Mouse (Mus musculus) heart, embryonic 11.5 days (tissue): Measurements from ENCODE around the gene Slc6a16. TPM values are rescaled to one million over a fixed set of nuclear protein-coding genes. Genes with fewer than 3 reads are reported as not detected.
"Not testable (repeated sequence)": the region's sequence is repeated elsewhere in the genome, so short reads cannot be mapped to it uniquely, and the experiment has no call there.

Source experiments
- ATAC-seq: fragments of 200-750 bp; cut with Nextera tagmentation; replicated peaks from 2 replicates; pipeline ENCODE4 v1.8.0; 2017; ENCODE audit warnings: moderate library complexity; ENCODE audit not compliant: insufficient number of reproducible peaks, low FRiP score, low TSS enrichment
- H3K27ac ChIP-seq: fragments of 300-500 bp; sonication (generic); 2 replicates; pipeline ENCODE4 v1.5.1; 2014; ENCODE audit warnings: mild to moderate bottlenecking, low read depth, low read length
- H3K27me3 ChIP-seq: fragments of 300-500 bp; sonication (generic); 2 replicates; pipeline ENCODE4 v1.6.1; 2014; ENCODE audit warnings: mild to moderate bottlenecking, low read length, mixed read lengths; ENCODE audit not compliant: control insufficient read depth, insufficient read depth
- H3K36me3 ChIP-seq: fragments of 300-500 bp; sonication (generic); 2 replicates; pipeline ENCODE4 v1.6.1; 2014; ENCODE audit warnings: mild to moderate bottlenecking, low read length, moderate library complexity, mixed read lengths; ENCODE audit not compliant: control insufficient read depth, insufficient read depth
- H3K4me1 ChIP-seq: fragments of 300-500 bp; sonication (generic); 2 replicates; pipeline ENCODE4 v1.6.1; 2014; ENCODE audit warnings: low read length; ENCODE audit not compliant: control insufficient read depth, insufficient read depth
- H3K4me2 ChIP-seq: fragments of 300-500 bp; sonication (generic); 2 replicates; pipeline ENCODE4 v1.6.1; 2014; ENCODE audit warnings: mild to moderate bottlenecking, moderate library complexity
- H3K4me3 ChIP-seq: fragments of 300-500 bp; sonication (generic); 2 replicates; pipeline ENCODE4 v1.5.1; 2014; ENCODE audit warnings: low read depth, low read length
- H3K9ac ChIP-seq: fragments of 300-500 bp; sonication (generic); 2 replicates; pipeline ENCODE4 v1.6.1; 2014; ENCODE audit warnings: mild to moderate bottlenecking, low read depth, low read length, moderate library complexity
- H3K9me3 ChIP-seq: fragments of 300-500 bp; sonication (generic); replicated peaks from 2 replicates; pipeline ENCODE4 v1.6.1; 2016; ENCODE audit warnings: low read length; ENCODE audit not compliant: control insufficient read depth
- WGBS: fragments of 180-500 bp; shearing (Covaris S2); extraction: QIAGEN DNeasy Blood & Tissue Kit; methylation state at CpG from one replicate; pipeline ENCODE4 v1.1.7; 2014; ENCODE audit not compliant: insufficient replicate concordance; 5-methylcytosine and 5-hydroxymethylcytosine counted together
- polyA plus RNA-seq: library from polyadenylated mRNA; unstranded; fragments of >200 nt; fragmentation: Nextera tagmentation; extraction: Ambion mirVana; gene quantifications from 2 replicates; pipeline ENCODE4 v1.2.1, GENCODE M21; 2014

The Slc6a16 gene
- polyA plus RNA-seq, 1 experiment from 2014 or later: 0.47 TPM

DNA sequence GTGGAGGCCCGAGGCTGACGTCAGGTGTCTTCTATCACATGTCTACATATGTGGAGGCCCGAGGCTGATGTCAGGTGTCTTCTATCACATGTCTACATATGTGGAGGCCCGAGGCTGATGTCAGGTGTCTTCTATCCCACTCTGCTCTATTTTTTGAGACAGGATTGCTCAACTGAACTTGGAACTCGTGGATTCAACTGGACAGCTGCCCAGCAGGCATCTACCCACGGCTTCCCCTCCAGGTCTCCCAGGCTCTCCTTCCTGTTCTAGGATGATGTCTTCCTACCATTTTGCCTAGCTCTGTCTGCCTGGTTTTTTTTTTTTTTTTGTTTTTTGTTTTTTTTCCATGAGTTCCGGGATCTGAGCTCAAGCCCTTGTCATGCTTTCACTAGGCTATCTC is 14.9 kb downstream of the Slc6a16 start:
- not testable (repeated sequence) for H3K27ac ChIP-seq, H3K36me3 ChIP-seq, H3K27me3 ChIP-seq, H3K4me1 ChIP-seq, ATAC-seq, H3K4me2 ChIP-seq, H3K9ac ChIP-seq, H3K4me3 ChIP-seq, H3K9me3 ChIP-seq
- 74% methylated on average over 5 of the region's 7 CpGs for WGBS

DNA sequence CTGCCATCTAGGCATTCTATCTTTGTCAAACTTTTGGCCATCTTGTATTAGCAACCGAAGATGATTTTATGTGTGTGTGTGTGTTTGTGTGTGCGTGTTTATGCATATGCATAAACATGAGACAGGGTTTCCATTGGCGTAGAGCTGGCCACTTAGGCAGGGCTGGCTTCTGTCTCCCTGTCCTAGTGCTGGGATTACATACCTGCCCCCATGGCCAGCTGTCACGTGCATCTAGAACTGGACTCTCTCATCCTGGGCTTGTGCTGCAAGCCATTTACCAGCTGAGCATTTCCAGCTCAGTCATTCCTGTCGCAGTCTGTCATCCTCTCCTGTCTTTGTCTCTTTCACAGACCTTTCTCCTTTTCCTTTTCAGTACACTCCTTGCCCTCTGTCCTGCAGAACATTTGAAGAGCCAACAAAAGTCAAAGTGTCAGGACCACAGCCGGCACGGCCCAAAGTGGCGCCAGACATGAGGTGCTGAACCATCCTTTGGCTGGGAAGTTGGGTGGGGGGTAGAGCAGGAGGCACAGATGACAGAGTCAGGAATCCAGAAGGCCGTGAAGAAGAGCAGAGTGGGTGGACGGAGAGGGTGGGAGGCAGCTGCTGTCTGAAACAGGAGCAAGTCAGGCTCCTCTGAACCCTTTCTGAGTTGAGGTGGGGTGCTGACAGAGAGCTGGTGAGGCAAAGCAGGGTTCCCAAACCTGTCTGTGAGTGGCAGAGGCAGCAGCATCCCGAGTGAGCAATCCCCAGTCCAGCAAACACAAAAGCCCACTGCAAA is 16.4 kb downstream of the Slc6a16 start:
- Histone ChIP-seq H3K4me3 (no peak overlapping the region), H3K9me3 (no peaks in the 10 kb centered on the region), H3K9ac (no peak overlapping the region; the same call in 1 of the 2 replicates), H3K4me1 (peaks cover 9% of the 10 kb centered on the region; the same call in 1 of the 2 replicates), H3K27ac (no peak overlapping the region), H3K36me3 (no peaks in the 10 kb centered on the region), H3K27me3 (peaks cover 3% of the 10 kb centered on the region), H3K4me2 (no peak overlapping the region)
- ATAC-seq: no peak
- WGBS: 45% methylated on average over 11 of the region's 11 CpGs

DNA sequence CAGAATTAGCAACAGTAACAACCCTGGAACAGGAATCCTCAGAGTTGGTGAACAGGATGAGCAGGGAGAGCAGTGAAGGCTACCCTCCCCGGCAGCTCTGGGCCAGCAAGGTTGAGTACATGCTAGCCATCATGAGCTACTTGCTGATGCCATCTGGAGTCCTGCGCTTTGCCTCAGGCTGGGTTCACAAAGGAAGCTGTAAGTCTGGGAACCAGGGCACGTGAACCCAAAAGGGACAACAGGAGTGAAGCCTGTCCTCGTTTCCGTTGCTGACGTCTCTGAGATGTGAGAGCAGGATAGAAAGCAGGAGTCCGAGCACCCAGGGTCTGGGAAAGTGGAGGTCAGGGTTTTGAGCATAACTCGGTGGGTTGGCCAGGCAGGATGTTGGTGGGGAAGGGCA is 18.4 kb downstream of the Slc6a16 start:
- H3K4me2 ChIP-seq: no peak overlapping the region
- WGBS: 77% methylated on average over 8 of the region's 8 CpGs
- no peak overlapping the region for H3K9ac ChIP-seq
- H3K27me3 ChIP-seq: peaks cover 3% of the 10 kb centered on the region
- no peak overlapping the region for H3K27ac ChIP-seq
- no peak for ATAC-seq
- H3K9me3 ChIP-seq: no peaks in the 10 kb centered on the region
- H3K4me3 ChIP-seq: no peak overlapping the region
- H3K36me3 ChIP-seq: no peaks in the 10 kb centered on the region
- peaks cover 16% of the 10 kb centered on the region; the same call in 1 of the 2 replicates for H3K4me1 ChIP-seq

DNA sequence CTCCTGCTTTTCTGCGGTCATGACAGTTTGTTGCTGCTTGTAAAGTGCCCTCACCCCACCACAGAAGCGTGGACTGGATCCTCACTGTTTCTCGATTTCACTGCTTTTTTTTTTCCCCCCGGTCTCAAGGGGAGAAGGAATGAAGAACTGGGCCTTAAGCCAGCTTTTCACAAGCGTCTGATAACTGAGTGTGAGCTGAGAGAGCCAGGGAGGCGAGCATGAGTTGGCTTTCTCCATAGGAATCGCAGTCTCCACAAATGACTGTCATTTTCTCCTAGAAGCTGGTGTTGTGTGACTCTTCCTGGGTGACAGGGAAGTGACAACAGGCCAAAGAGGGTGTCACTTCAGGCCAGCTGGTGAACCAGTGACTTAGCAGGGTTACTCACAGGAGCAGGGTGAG is 21.4 kb downstream of the Slc6a16 start:
- WGBS: 28% methylated on average over 7 of the region's 7 CpGs

DNA sequence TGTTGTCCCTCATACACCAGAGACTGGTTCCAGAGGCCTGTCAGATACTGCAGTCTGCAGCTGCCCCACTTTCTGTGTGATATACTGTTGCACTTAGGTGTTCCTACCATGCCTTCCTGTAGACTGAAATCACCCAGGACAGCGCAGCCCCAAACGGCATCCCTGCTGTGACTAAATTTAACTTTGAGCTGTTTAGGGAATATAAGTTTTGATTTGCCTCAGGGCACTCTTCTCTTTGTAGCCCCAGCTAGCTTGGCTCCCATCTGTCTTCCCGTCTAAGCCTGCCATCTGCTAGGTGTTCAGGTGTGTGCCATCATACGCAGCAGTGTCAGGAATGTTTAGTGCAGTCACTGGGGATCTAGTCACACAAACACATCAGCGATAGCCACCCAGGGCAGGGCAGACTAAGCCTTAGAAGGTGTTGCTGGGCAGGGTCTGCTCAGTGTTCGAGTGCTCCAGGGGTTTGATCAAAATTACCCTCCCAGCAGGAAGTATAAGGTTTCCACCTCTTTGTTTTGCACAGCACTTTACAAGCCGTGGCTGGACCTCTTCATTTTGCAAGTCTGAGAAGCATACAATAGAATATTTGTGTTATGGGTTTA is 22.2 kb downstream of the Slc6a16 start:
- Histone ChIP-seq H3K4me2 (no peak overlapping the region), H3K27me3 (peaks cover 9% of the 10 kb centered on the region), H3K36me3 (no peaks in the 10 kb centered on the region), H3K4me1 (peaks cover 16% of the 10 kb centered on the region; the same call in 1 of the 2 replicates), H3K9ac (no peak overlapping the region), H3K9me3 (no peaks in the 10 kb centered on the region), H3K4me3 (no peak overlapping the region), H3K27ac (peak overlapping the region; percentile 64; the same call in 1 of the 2 replicates)
- 59% methylated on average over 7 of the region's 7 CpGs for WGBS
- no peak for ATAC-seq

More for the DNA sequence above, 21.4 kb downstream of the Slc6a16 start:
- Histone ChIP-seq H3K27me3 (peaks cover 3% of the 10 kb centered on the region), H3K36me3 (no peaks in the 10 kb centered on the region), H3K27ac (peak overlapping the region; percentile 64), H3K9me3 (no peaks in the 10 kb centered on the region), H3K9ac (no peak overlapping the region), H3K4me2 (0 out of 2 replicates have a peak overlapping the region, but pooled peaks have one; percentile 6), H3K4me3 (no peak overlapping the region), H3K4me1 (peaks cover 16% of the 10 kb centered on the region; the same call in 1 of the 2 replicates)
- ATAC-seq: no peak

DNA sequence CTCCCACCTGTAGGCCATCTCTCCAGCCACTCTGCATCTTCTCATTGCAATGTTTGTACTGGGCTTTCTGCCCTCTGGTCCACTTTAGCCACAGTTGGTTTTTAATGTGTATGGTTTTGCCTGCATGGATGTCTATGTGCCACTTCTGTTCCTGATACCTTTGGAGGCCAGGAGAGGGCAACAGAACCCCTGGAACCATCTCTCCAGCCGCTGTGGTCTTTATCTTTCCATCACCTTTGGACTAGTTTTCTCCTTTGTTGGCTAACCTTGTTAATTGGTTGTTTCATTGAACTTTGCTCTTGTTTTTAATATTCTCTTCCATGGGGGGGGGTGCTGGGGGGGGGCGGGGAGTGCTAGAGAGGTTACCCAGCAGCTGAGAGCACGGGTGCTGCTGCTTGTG is 23.5 kb downstream of the Slc6a16 start:
- no peak overlapping the region for H3K4me2 ChIP-seq
- peaks cover 16% of the 10 kb centered on the region; the same call in 1 of the 2 replicates for H3K4me1 ChIP-seq
- no peaks in the 10 kb centered on the region for H3K36me3 ChIP-seq
- no peak overlapping the region for H3K4me3 ChIP-seq
- 58% methylated on average over 3 of the region's 3 CpGs for WGBS
- H3K9me3 ChIP-seq: no peaks in the 10 kb centered on the region
- H3K9ac ChIP-seq: no peak overlapping the region
- ATAC-seq: no peak
- H3K27me3 ChIP-seq: peaks cover 15% of the 10 kb centered on the region
- H3K27ac ChIP-seq: no peak overlapping the region

DNA sequence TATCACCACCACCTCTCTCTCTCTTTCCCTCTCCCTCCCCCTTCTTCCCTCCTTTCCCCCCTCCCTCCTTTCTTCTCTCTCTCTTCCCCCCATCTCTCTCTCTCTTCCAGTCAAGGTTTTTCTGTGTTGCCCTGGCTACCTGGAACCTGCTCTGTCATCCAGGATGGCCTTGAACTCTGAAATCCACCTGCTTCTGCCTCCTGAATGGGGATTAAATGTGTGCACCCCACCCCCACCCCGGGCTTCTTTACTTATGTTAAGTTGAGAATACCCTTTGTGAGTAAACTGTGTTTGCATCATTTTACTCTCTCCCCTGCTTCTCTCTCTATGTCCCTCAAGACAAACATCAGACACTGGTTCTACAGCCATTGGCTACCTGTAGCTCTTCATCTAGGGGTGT is 24.6 kb downstream of the Slc6a16 start:
- H3K4me2 ChIP-seq: no peak overlapping the region
- peaks cover 16% of the 10 kb centered on the region; the same call in 1 of the 2 replicates for H3K4me1 ChIP-seq
- no peak overlapping the region for H3K4me3 ChIP-seq
- WGBS: 71% methylated on average over 1 of the region's 1 CpGs
- no peak overlapping the region for H3K27ac ChIP-seq
- H3K36me3 ChIP-seq: no peaks in the 10 kb centered on the region
- no peak overlapping the region for H3K9ac ChIP-seq
- ATAC-seq: no peak
- H3K27me3 ChIP-seq: peaks cover 11% of the 10 kb centered on the region; the same call in 1 of the 2 replicates
- H3K9me3 ChIP-seq: no peaks in the 10 kb centered on the region

DNA sequence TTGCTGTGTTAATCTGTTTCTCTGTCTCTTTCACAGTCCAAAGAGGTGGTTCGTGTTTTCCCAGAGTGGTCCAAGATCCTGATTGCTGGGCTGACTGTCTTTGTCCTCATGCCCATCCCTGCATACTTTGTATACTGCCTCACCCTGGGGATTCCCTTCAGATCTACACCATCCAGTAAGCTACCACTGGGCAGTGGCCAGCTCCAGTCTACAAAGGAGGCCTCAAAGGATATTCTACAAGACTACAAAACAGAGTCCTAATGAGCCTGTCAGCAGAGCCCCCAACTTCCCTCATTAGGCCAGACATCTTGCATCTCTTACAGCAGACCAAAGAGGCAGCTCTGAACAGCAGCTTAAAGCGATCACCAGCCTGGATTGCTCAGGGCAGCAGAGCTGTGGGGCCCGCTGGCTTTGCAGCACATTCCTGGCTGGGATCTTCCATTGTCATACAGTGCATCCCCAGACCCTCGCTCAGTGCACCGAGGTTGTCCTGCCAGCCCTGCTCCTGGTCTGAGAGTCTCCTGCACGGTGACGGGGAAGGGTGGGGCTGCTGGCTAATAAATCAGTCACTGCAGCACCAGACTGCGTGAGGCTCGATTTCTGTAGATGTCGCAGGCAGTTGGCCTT is 32.0 kb downstream of the Slc6a16 start:
- ATAC-seq: no peak

More for the DNA sequence above, 32.0 kb downstream of the Slc6a16 start:
- Histone ChIP-seq H3K4me2 (no peak overlapping the region), H3K4me1 (no peaks in the 10 kb centered on the region; the same call in 1 of the 2 replicates), H3K9me3 (no peaks in the 10 kb centered on the region), H3K36me3 (no peaks in the 10 kb centered on the region), H3K27me3 (peaks cover 11% of the 10 kb centered on the region), H3K9ac (no peak overlapping the region), H3K27ac (no peak overlapping the region), H3K4me3 (no peak overlapping the region)
- 79% methylated on average over 10 of the region's 10 CpGs for WGBS
